ENCODE assay signal across 8 mouse cellular contexts in the genomic region with DNA sequence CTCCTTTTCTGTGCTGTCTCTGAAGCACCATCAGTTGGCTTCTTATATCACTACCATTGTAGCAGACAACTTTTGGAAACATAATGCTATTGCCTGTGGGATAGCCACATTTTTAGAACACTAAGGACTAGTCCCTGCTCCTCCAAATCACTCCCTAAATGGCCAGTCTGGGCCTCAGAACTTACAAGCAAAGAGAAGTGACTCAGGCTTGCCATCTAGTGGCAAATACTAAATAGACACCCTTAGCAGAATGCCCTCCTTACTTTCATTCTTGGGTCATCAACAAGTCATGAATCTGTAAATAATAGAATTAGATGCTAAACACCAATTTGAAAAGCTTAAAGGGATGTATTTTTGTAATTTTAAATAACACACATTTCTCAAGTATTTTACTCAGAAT. TPM values are rescaled to one million over a fixed set of nuclear protein-coding genes. Genes with fewer than 3 reads are reported as not detected.
DNase-seq lines count a peak whose midpoint lies in the region; ATAC-seq and TF ChIP-seq lines count a peak whose summit lies in the region.

No protein-coding gene starts in this region.

- peak; percentile 35; the same call in 1 of the 2 replicates for TF ChIP-seq CTCF in liver, embryonic 14.5 days (IDR thresholded peaks at IDR 0.05; ENCODE audit: low read depth)
- TF ChIP-seq CTCF in stomach, postnatal 0 days (IDR thresholded peaks at IDR 0.05; ENCODE audit: low read depth): peak; percentile 86

- no peak overlapping the region for H3K4me3 ChIP-seq in embryonic facial prominence, embryonic 14.5 days (ENCODE audit: low read depth, low read length)
- H3K4me3 ChIP-seq in liver, embryonic 14.5 days (ENCODE audit: insufficient read depth in 1 of 2, low read depth in 2 of 2, low read length in 2 of 2): no peak overlapping the region
- no peak overlapping the region for H3K4me3 ChIP-seq in stomach, postnatal 0 days (ENCODE audit: low read depth, low read length)

- no peak overlapping the region for H3K9ac ChIP-seq in embryonic facial prominence, embryonic 14.5 days (ENCODE audit: low read depth, low read length)
- no peak overlapping the region for H3K9ac ChIP-seq in liver, embryonic 14.5 days (replicated peaks)
- no peak overlapping the region for H3K9ac ChIP-seq in stomach, postnatal 0 days (ENCODE audit: low read length)

- no peak for DNase-seq in frontal cortex, postnatal 10 days (ENCODE audit: low spot score in 2 of 2)
- peak; percentile 21 for DNase-seq in ovary, postnatal 14 days (ENCODE audit: low spot score)
- DNase-seq in ovary, postnatal 10 days (ENCODE audit: low spot score): no peak
- DNase-seq in embryonic facial prominence, embryonic 14.5 days (ENCODE audit: low spot score): peak; percentile 62
- no peak for DNase-seq in liver, embryonic 14.5 days (ENCODE audit: low read depth in 3 of 3, low spot score in 3 of 3)
- DNase-seq in stomach, postnatal 0 days (ENCODE audit: low spot score): no peak
- DNase-seq in spleen, postnatal 14 days (ENCODE audit: low spot score in 2 of 2): no peak

- no peaks in the 10 kb centered on the region for H3K36me3 ChIP-seq in embryonic facial prominence, embryonic 14.5 days (ENCODE audit: control insufficient read depth, insufficient read depth, low read length)
- H3K36me3 ChIP-seq in liver, embryonic 14.5 days (replicated peaks; ENCODE audit: control insufficient read depth, insufficient read depth, low read depth): no peaks in the 10 kb centered on the region
- H3K36me3 ChIP-seq in stomach, postnatal 0 days (ENCODE audit: control insufficient read depth, insufficient read depth, low read length): no peaks in the 10 kb centered on the region

- no peak for TF ChIP-seq EP300 in liver, embryonic 14.5 days (IDR thresholded peaks at IDR 0.05; ENCODE audit: low read depth)
- TF ChIP-seq EP300 in stomach, postnatal 0 days (optimal IDR thresholded peaks at IDR 0.05): no peak

- no peaks in the 10 kb centered on the region for H3K27me3 ChIP-seq in embryonic facial prominence, embryonic 14.5 days (replicated peaks; ENCODE audit: control insufficient read depth, insufficient read depth, low read length)
- H3K27me3 ChIP-seq in liver, embryonic 14.5 days (ENCODE audit: control insufficient read depth, insufficient read depth, low read length): no peaks in the 10 kb centered on the region
- H3K27me3 ChIP-seq in stomach, postnatal 0 days (ENCODE audit: control insufficient read depth, insufficient read depth, low read length): no peaks in the 10 kb centered on the region

- H3K27ac ChIP-seq in embryonic facial prominence, embryonic 14.5 days (replicated peaks; ENCODE audit: low read depth, low read length): no peak overlapping the region
- no peak overlapping the region for H3K27ac ChIP-seq in liver, embryonic 14.5 days
- H3K27ac ChIP-seq in stomach, postnatal 0 days (replicated peaks): no peak overlapping the region

- no peak overlapping the region for H3K4me2 ChIP-seq in embryonic facial prominence, embryonic 14.5 days (ENCODE audit: low read depth, low read length)
- H3K4me2 ChIP-seq in liver, embryonic 14.5 days (ENCODE audit: low read depth): no peak overlapping the region
- H3K4me2 ChIP-seq in stomach, postnatal 0 days (replicated peaks; ENCODE audit: low read depth): no peak overlapping the region

- ATAC-seq in frontal cortex, adult (ENCODE audit: low TSS enrichment): peak; percentile 74
- ATAC-seq in embryonic facial prominence, embryonic 14.5 days (ENCODE audit: low read depth): no peak
- ATAC-seq in liver, embryonic 14.5 days (ENCODE audit: insufficient read depth): no peak
- ATAC-seq in stomach, postnatal 0 days (ENCODE audit: low FRiP score, low TSS enrichment): no peak

- H3K4me1 ChIP-seq in embryonic facial prominence, embryonic 14.5 days (ENCODE audit: control insufficient read depth, insufficient read depth, low read length): no peaks in the 10 kb centered on the region
- no peaks in the 10 kb centered on the region for H3K4me1 ChIP-seq in liver, embryonic 14.5 days (replicated peaks; ENCODE audit: control insufficient read depth in 2 of 2, insufficient read depth in 2 of 2, low read length in 1 of 2)
- H3K4me1 ChIP-seq in stomach, postnatal 0 days (replicated peaks; ENCODE audit: control insufficient read depth, insufficient read depth): no peaks in the 10 kb centered on the region

- no peaks in the 10 kb centered on the region for H3K9me3 ChIP-seq in embryonic facial prominence, embryonic 14.5 days (ENCODE audit: control insufficient read depth, low read length)
- H3K9me3 ChIP-seq in liver, embryonic 14.5 days (ENCODE audit: control insufficient read depth, low read length): no peaks in the 10 kb centered on the region
- H3K9me3 ChIP-seq in stomach, postnatal 0 days (ENCODE audit: control insufficient read depth, low read length): no peaks in the 10 kb centered on the region

RNA-seq across cellular contexts. Expression of a gene that starts 4.7 kb away (rescaled TPM):
- polyA plus RNA-seq in embryonic facial prominence, embryonic 14.5 days (2014; fragmentation: Nextera tagmentation; extraction: Ambion mirVana): 1.9 and 2.2 TPM in 2 replicates
- polyA plus RNA-seq in liver, embryonic 14.5 days (2012; rRNA removed): 0.01 and 0.03 TPM in 2 replicates
- polyA plus RNA-seq in liver, embryonic 14.5 days (2014; fragmentation: Nextera tagmentation; extraction: Ambion mirVana): not detected in 2 replicates
- polyA plus RNA-seq in stomach, postnatal 0 days (2015; fragmentation: Nextera tagmentation; extraction: Ambion mirVana): 2.1 and 3.5 TPM in 2 replicates

RNA-seq across cellular contexts. Expression of a gene that starts 8.0 kb away (rescaled TPM):
- 0.51 and 1.1 TPM in 2 replicates for polyA plus RNA-seq in embryonic facial prominence, embryonic 14.5 days (2014; fragmentation: Nextera tagmentation; extraction: Ambion mirVana)
- not detected in 2 replicates for polyA plus RNA-seq in liver, embryonic 14.5 days (2012; rRNA removed)
- polyA plus RNA-seq in liver, embryonic 14.5 days (2014; fragmentation: Nextera tagmentation; extraction: Ambion mirVana): not detected in 2 replicates
- polyA plus RNA-seq in stomach, postnatal 0 days (2015; fragmentation: Nextera tagmentation; extraction: Ambion mirVana): 1.5 TPM in 1 of 2 replicates, not detected in the other

Comparison
In these comparisons a context has a peak if more than half of its experiments do, and no peak if none do; other contexts are left out.
1. DNase-seq: peak in ovary, postnatal 14 days (single experiment) and embryonic facial prominence, embryonic 14.5 days (single experiment); none in frontal cortex, postnatal 10 days (0 of 2), ovary, postnatal 10 days (single experiment), liver, embryonic 14.5 days (0 of 3), stomach, postnatal 0 days (single experiment) and spleen, postnatal 14 days (0 of 2).